Mouse (Mus musculus) thymus, adult 2 months (tissue): ENCODE measurements around the gene Sptlc3.

ENCODE experiments used
- CTCF ChIP-seq: fragments of 200-500 bp; IDR thresholded peaks from 2 replicates; pipeline ENCODE4 v1.5.1; 2012; ENCODE audit warnings: mild to moderate bottlenecking, control low read depth, low read length, moderate library complexity, borderline replicate concordance; ENCODE audit not compliant: control insufficient read depth, poor library complexity, insufficient read depth; ENCODE audit errors: extremely low read depth
- POLR2A ChIP-seq: fragments of 200-500 bp; IDR thresholded peaks from 2 replicates; pipeline ENCODE4 v1.6.1; 2012; ENCODE audit warnings: mild to moderate bottlenecking, low read length, control low read depth, moderate library complexity; ENCODE audit not compliant: control insufficient read depth, poor library complexity, insufficient read depth; ENCODE audit errors: extremely low read depth

DNA sequence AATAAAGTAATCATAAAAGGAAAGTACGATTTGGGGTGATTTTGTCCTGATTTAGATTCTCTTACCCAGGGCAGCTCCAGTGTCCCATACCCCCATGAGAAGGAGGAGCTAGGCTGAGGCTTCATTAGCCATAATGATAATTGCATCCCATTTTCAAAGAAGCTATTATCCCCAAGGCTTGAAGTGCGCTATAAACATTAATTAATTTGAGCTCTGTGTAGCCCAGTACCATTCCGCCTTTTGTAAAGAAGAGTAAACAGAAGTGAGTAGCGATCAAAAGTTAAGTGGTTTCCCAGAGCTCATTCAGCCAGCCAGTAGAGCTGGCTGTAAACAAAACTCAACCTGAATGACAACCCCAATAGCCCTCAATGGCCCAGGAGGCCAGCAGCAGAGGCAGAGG lies 163.0 kb downstream of the Sptlc3 start:
- TF ChIP-seq POLR2A (no peak), CTCF (no peak)
